Comparison of ENCODE assay signal across 29 mouse cellular contexts in genomic region chr2:164228361-164229070, GRCm38 (mm10). TPM values are rescaled to one million over a fixed set of nuclear protein-coding genes. Genes with fewer than 3 reads are reported as not detected.
"Had no signal": no experiment of that assay in that cellular context is flagged by ENCODE, and none has a peak within 500 bp of the region (broad histone marks: within the 10 kb centered on the region; RNA-seq: fewer than 3 reads in every experiment).

No protein-coding gene starts in this region.

- H3K27me3 ChIP-seq: limb, embryonic 13.5 days; liver, embryonic 12.5 days; liver, embryonic 15.5 days; midbrain, embryonic 12.5 days; midbrain, embryonic 15.5 days; neural tube, embryonic 12.5 days; neural tube, embryonic 15.5 days had no signal

- H3K9ac ChIP-seq: limb, embryonic 13.5 days; liver, embryonic 12.5 days; liver, embryonic 15.5 days; midbrain, embryonic 12.5 days; midbrain, embryonic 15.5 days; neural tube, embryonic 12.5 days; neural tube, embryonic 15.5 days had no signal

- H3K27ac ChIP-seq: limb, embryonic 10.5 days; limb, embryonic 13.5 days; liver, embryonic 12.5 days; liver, embryonic 15.5 days; midbrain, embryonic 12.5 days; midbrain, embryonic 15.5 days; neural tube, embryonic 12.5 days; neural tube, embryonic 15.5 days; stomach, postnatal 0 days had no signal

- H3K4me3 ChIP-seq: limb, embryonic 10.5 days; limb, embryonic 13.5 days; liver, embryonic 12.5 days; liver, embryonic 15.5 days; midbrain, embryonic 12.5 days; midbrain, embryonic 15.5 days; neural tube, embryonic 12.5 days; neural tube, embryonic 15.5 days had no signal

- H3K4me1 ChIP-seq: limb, embryonic 10.5 days; limb, embryonic 13.5 days; liver, embryonic 12.5 days; liver, embryonic 15.5 days; midbrain, embryonic 12.5 days; midbrain, embryonic 15.5 days; neural tube, embryonic 12.5 days; neural tube, embryonic 15.5 days had no signal

- H3K4me2 ChIP-seq: limb, embryonic 13.5 days; liver, embryonic 12.5 days; liver, embryonic 15.5 days; midbrain, embryonic 12.5 days; midbrain, embryonic 15.5 days; neural tube, embryonic 12.5 days; neural tube, embryonic 15.5 days had no signal

- H3K36me3 ChIP-seq: limb, embryonic 10.5 days; limb, embryonic 13.5 days; liver, embryonic 12.5 days; liver, embryonic 15.5 days; midbrain, embryonic 12.5 days; midbrain, embryonic 15.5 days; neural tube, embryonic 12.5 days; neural tube, embryonic 15.5 days had no signal

- DNase-seq: kidney, postnatal 14 days; kidney, postnatal 4 days; liver; lung, adult 18-20 months; lung, postnatal 14 days; lung, postnatal 4 days; right cerebral cortex, adult 18-20 months; right cerebral cortex, postnatal 14 days; right cerebral cortex, postnatal 4 days; thymus, adult 2 months; thymus, postnatal 14 days had no signal

- ATAC-seq: liver, embryonic 12.5 days; midbrain, embryonic 15.5 days had no signal

- H3K9me3 ChIP-seq: limb, embryonic 10.5 days; limb, embryonic 13.5 days; liver, embryonic 12.5 days; liver, embryonic 15.5 days; midbrain, embryonic 12.5 days; midbrain, embryonic 15.5 days; neural tube, embryonic 12.5 days; neural tube, embryonic 15.5 days had no signal

RNA-seq across cellular contexts. Expression of gene Wfdc15b, which starts 7.1 kb away (rescaled TPM):
- total RNA-seq: layer of hippocampus, adult 18-20 months; layer of hippocampus, postnatal 14 days; left cerebral cortex, adult 8-10 months; left cerebral cortex, postnatal 25 days; megakaryocyte progenitor cell, adult 5-6 weeks; megakaryocyte-erythroid progenitor cell, adult 5-6 weeks had no signal
- polyA plus RNA-seq: limb, embryonic 10.5 days; limb, embryonic 13.5 days; liver, embryonic 12.5 days; liver, embryonic 15.5 days; lung, embryonic 16.5 days; midbrain, embryonic 12.5 days; midbrain, embryonic 15.5 days; neural tube, embryonic 12.5 days; neural tube, embryonic 15.5 days; thymus, adult 2 months had no signal

RNA-seq across cellular contexts. Expression of gene Svs2, which starts 9.8 kb away (rescaled TPM):
- total RNA-seq: layer of hippocampus, adult 18-20 months; layer of hippocampus, postnatal 14 days; left cerebral cortex, adult 8-10 months; left cerebral cortex, postnatal 25 days; megakaryocyte progenitor cell, adult 5-6 weeks; megakaryocyte-erythroid progenitor cell, adult 5-6 weeks had no signal
- polyA plus RNA-seq: kidney, embryonic 16.5 days; limb, embryonic 10.5 days; limb, embryonic 13.5 days; liver, embryonic 12.5 days; liver, embryonic 15.5 days; lung, embryonic 16.5 days; midbrain, embryonic 12.5 days; midbrain, embryonic 15.5 days; neural tube, embryonic 12.5 days; neural tube, embryonic 15.5 days; stomach, embryonic 14.5 days; stomach, postnatal 0 days; thymus, adult 2 months had no signal

RNA-seq across cellular contexts. Expression of gene Svs3b, which starts 27.9 kb away (rescaled TPM):
- total RNA-seq: layer of hippocampus, adult 18-20 months; layer of hippocampus, postnatal 14 days; left cerebral cortex, adult 8-10 months; left cerebral cortex, postnatal 25 days; megakaryocyte progenitor cell, adult 5-6 weeks; megakaryocyte-erythroid progenitor cell, adult 5-6 weeks had no signal
- polyA plus RNA-seq: kidney, embryonic 16.5 days; limb, embryonic 10.5 days; limb, embryonic 13.5 days; liver, embryonic 12.5 days; liver, embryonic 15.5 days; lung, embryonic 16.5 days; midbrain, embryonic 12.5 days; midbrain, embryonic 15.5 days; neural tube, embryonic 12.5 days; neural tube, embryonic 15.5 days; stomach, embryonic 14.5 days; stomach, postnatal 0 days; thymus, adult 2 months had no signal

RNA-seq across cellular contexts. Expression of gene Wfdc15a, which starts 28.6 kb away (rescaled TPM):
- total RNA-seq: layer of hippocampus, adult 18-20 months; layer of hippocampus, postnatal 14 days; left cerebral cortex, adult 8-10 months; left cerebral cortex, postnatal 25 days; megakaryocyte progenitor cell, adult 5-6 weeks; megakaryocyte-erythroid progenitor cell, adult 5-6 weeks had no signal
- polyA plus RNA-seq: kidney, embryonic 16.5 days; limb, embryonic 10.5 days; limb, embryonic 13.5 days; liver, embryonic 12.5 days; liver, embryonic 15.5 days; lung, embryonic 16.5 days; midbrain, embryonic 12.5 days; midbrain, embryonic 15.5 days; neural tube, embryonic 12.5 days; neural tube, embryonic 15.5 days; stomach, embryonic 14.5 days; thymus, adult 2 months had no signal

RNA-seq across cellular contexts. Expression of gene Wfdc12, which starts 38.1 kb away (rescaled TPM):
- total RNA-seq: layer of hippocampus, adult 18-20 months; layer of hippocampus, postnatal 14 days; left cerebral cortex, adult 8-10 months; left cerebral cortex, postnatal 25 days; megakaryocyte progenitor cell, adult 5-6 weeks; megakaryocyte-erythroid progenitor cell, adult 5-6 weeks had no signal
- polyA plus RNA-seq: kidney, embryonic 16.5 days; limb, embryonic 10.5 days; limb, embryonic 13.5 days; liver, embryonic 12.5 days; liver, embryonic 15.5 days; midbrain, embryonic 12.5 days; midbrain, embryonic 15.5 days; neural tube, embryonic 12.5 days; neural tube, embryonic 15.5 days; stomach, embryonic 14.5 days had no signal
